Mouse (Mus musculus) testis, postnatal 14 days (tissue): Measurements from ENCODE around the gene Dhcr24.

Source experiments
- DNase-seq: peaks from one replicate; pipeline ENCODE4 v3.0.0; 2021; ENCODE audit warnings: low spot score

Dhcr24 gene

GRCm38 (mm10) chr4:106606639-106607554, 46.1 kb downstream of the Dhcr24 start:
- peak; percentile 72 for DNase-seq

GRCm38 (mm10) chr4:106607905-106608304, 47.1 kb downstream of the Dhcr24 start:
- no peak for DNase-seq

GRCm38 (mm10) chr4:106613105-106613504, 52.3 kb downstream of the Dhcr24 start:
- DNase-seq, result no peak

- no peak for DNase-seq
Observed at GRCm38 (mm10) chr4:106613560-106613959, 52.7 kb downstream of the Dhcr24 start.

GRCm38 (mm10) chr4:106614180-106614797, 53.5 kb downstream of the Dhcr24 start:
- DNase-seq, result peak; percentile 44

- no peak for DNase-seq
Observed at GRCm38 (mm10) chr4:106614881-106615280, 54.0 kb downstream of the Dhcr24 start.

- DNase-seq, result peak; percentile 56
Observed at GRCm38 (mm10) chr4:106615637-106616036, 54.8 kb downstream of the Dhcr24 start.

- DNase-seq, result no peak
Observed at GRCm38 (mm10) chr4:106617056-106617455, 56.2 kb downstream of the Dhcr24 start, which contains the start of gene Lexm. Gene Lexm, minus strand, starts transcription at chr4:106617241.

GRCm38 (mm10) chr4:106618898-106619297, 58.1 kb downstream of the Dhcr24 start:
- DNase-seq, result no peak

GRCm38 (mm10) chr4:106621428-106621827, 60.6 kb downstream of the Dhcr24 start:
- no peak for DNase-seq

GRCm38 (mm10) chr4:106622030-106622493, 61.2 kb downstream of the Dhcr24 start, which contains the start of gene Ttc22:
Gene Ttc22, plus strand, starts transcription at chr4:106622432.
- DNase-seq, result no peak

GRCm38 (mm10) chr4:106622712-106623111, 61.9 kb downstream of the Dhcr24 start:
- DNase-seq, result no peak

GRCm38 (mm10) chr4:106624271-106624670, 63.4 kb downstream of the Dhcr24 start:
- no peak for DNase-seq

- DNase-seq, result no peak
Observed at GRCm38 (mm10) chr4:106627809-106628208, 67.0 kb downstream of the Dhcr24 start.

- DNase-seq, result no peak
Observed at GRCm38 (mm10) chr4:106628650-106629360, 68.0 kb downstream of the Dhcr24 start.

- no peak for DNase-seq
Observed at GRCm38 (mm10) chr4:106629374-106629773, 68.5 kb downstream of the Dhcr24 start.

- no peak for DNase-seq
Observed at GRCm38 (mm10) chr4:106630333-106631220, 69.7 kb downstream of the Dhcr24 start.

GRCm38 (mm10) chr4:106632313-106632712, 71.5 kb downstream of the Dhcr24 start:
- DNase-seq, result no peak

- DNase-seq, result no peak
Observed at GRCm38 (mm10) chr4:106633281-106634085, 72.6 kb downstream of the Dhcr24 start.

GRCm38 (mm10) chr4:106634086-106634479, 73.2 kb downstream of the Dhcr24 start:
- no peak for DNase-seq
